Mouse (Mus musculus): ENCODE data around the gene Haao. TPM values are rescaled to one million over a fixed set of nuclear protein-coding genes. Genes with fewer than 3 reads are reported as not detected.

Haao gene
- polyA plus RNA-seq, 1 experiment from 2014 or later, result not detected

GRCm38 (mm10) chr17:83799506-83800050 lies 48.2 kb downstream of the Haao start:
- DNase-seq (ENCODE audit: low spot score), result no peak
- peaks cover 10% of the 10 kb centered on the region for H3K36me3 ChIP-seq (replicated peaks)
- peaks cover 4% of the 10 kb centered on the region; the same call in 1 of the 2 replicates for H3K4me1 ChIP-seq
- no peak overlapping the region for H3K27ac ChIP-seq (replicated peaks)
- no peak overlapping the region for H3K4me3 ChIP-seq
- 93% methylated on average over 11 of the region's 11 CpGs for WGBS
- H3K27me3 ChIP-seq (replicated peaks; ENCODE audit: low read depth, poor library complexity, severe bottlenecking), result no peaks in the 10 kb centered on the region
- no peaks in the 10 kb centered on the region for H3K9me3 ChIP-seq

- Histone ChIP-seq H3K4me3 (no peak overlapping the region), H3K27me3 (replicated peaks; ENCODE audit: low read depth, poor library complexity, severe bottlenecking) (no peaks in the 10 kb centered on the region), H3K9me3 (no peaks in the 10 kb centered on the region), H3K36me3 (replicated peaks) (peaks cover 14% of the 10 kb centered on the region), H3K4me1 (no peaks in the 10 kb centered on the region), H3K27ac (replicated peaks) (no peak overlapping the region)
- WGBS, result 96% methylated on average over 17 of the region's 17 CpGs
- DNase-seq (ENCODE audit: low spot score), result no peak
Measured at GRCm38 (mm10) chr17:83795121-83795520, 52.6 kb downstream of the Haao start.

GRCm38 (mm10) chr17:83792388-83792787 lies 55.4 kb downstream of the Haao start:
- DNase-seq (ENCODE audit: low spot score), result no peak
- no peaks in the 10 kb centered on the region for H3K27me3 ChIP-seq (replicated peaks; ENCODE audit: low read depth, poor library complexity, severe bottlenecking)
- no peak overlapping the region; the same call in 1 of the 2 replicates for H3K27ac ChIP-seq (replicated peaks)
- no peaks in the 10 kb centered on the region for H3K9me3 ChIP-seq
- peaks cover 18% of the 10 kb centered on the region for H3K36me3 ChIP-seq (replicated peaks)
- 0 out of 2 replicates have a peak, but pooled peaks cover 2% of the 10 kb centered on the region for H3K4me1 ChIP-seq
- H3K4me3 ChIP-seq, result no peak overlapping the region
- WGBS, result 75% methylated on average over 23 of the region's 23 CpGs

GRCm38 (mm10) chr17:83790158-83790557 lies 57.6 kb downstream of the Haao start:
- no peaks in the 10 kb centered on the region for H3K9me3 ChIP-seq
- H3K4me3 ChIP-seq, result no peak overlapping the region
- peaks cover 25% of the 10 kb centered on the region for H3K36me3 ChIP-seq (replicated peaks)
- 0 out of 2 replicates have a peak, but pooled peaks cover 2% of the 10 kb centered on the region for H3K4me1 ChIP-seq
- DNase-seq (ENCODE audit: low spot score), result no peak
- no peak overlapping the region for H3K27ac ChIP-seq (replicated peaks)
- 86% methylated on average over 5 of the region's 5 CpGs for WGBS
- H3K27me3 ChIP-seq (replicated peaks; ENCODE audit: low read depth, poor library complexity, severe bottlenecking), result no peaks in the 10 kb centered on the region

GRCm38 (mm10) chr17:83786418-83786817 lies 61.3 kb downstream of the Haao start:
- 93% methylated on average over 6 of the region's 6 CpGs for WGBS
- H3K27ac ChIP-seq (replicated peaks), result no peak overlapping the region
- no peak for DNase-seq (ENCODE audit: low spot score)
- peaks cover 25% of the 10 kb centered on the region for H3K36me3 ChIP-seq (replicated peaks)
- no peaks in the 10 kb centered on the region for H3K27me3 ChIP-seq (replicated peaks; ENCODE audit: low read depth, poor library complexity, severe bottlenecking)
- H3K9me3 ChIP-seq, result no peaks in the 10 kb centered on the region
- H3K4me1 ChIP-seq, result peaks cover 9% of the 10 kb centered on the region; the same call in 1 of the 2 replicates
- H3K4me3 ChIP-seq, result no peak overlapping the region

- WGBS, result 63% methylated on average over 5 of the region's 5 CpGs
- H3K27ac ChIP-seq (replicated peaks), result no peak overlapping the region
- H3K4me3 ChIP-seq, result no peak overlapping the region
- peak; percentile 38 for DNase-seq (ENCODE audit: low spot score)
- H3K36me3 ChIP-seq (replicated peaks), result peaks cover 20% of the 10 kb centered on the region
- no peaks in the 10 kb centered on the region for H3K9me3 ChIP-seq
- no peaks in the 10 kb centered on the region for H3K27me3 ChIP-seq (replicated peaks; ENCODE audit: low read depth, poor library complexity, severe bottlenecking)
- H3K4me1 ChIP-seq, result peaks cover 6% of the 10 kb centered on the region; the same call in 1 of the 2 replicates
Measured at GRCm38 (mm10) chr17:83782740-83783139, 65.0 kb downstream of the Haao start.

Other genes starting within 250 kb of the Haao start
- gene Kcng3, start 216.1 kb downstream of the Haao start, polyA plus RNA-seq (2016; fragmentation: Nextera tagmentation; extraction: Ambion mirVana), result not detected in 2 replicates
- 38.4 and 40.5 TPM in 2 replicates for gene Mta3, start 141.8 kb downstream of the Haao start, polyA plus RNA-seq (2016; fragmentation: Nextera tagmentation; extraction: Ambion mirVana)

Measured in embryonic facial prominence, embryonic 10.5 days (tissue).